Mouse (Mus musculus): Measurements from ENCODE around the gene Abl2.

DNA sequence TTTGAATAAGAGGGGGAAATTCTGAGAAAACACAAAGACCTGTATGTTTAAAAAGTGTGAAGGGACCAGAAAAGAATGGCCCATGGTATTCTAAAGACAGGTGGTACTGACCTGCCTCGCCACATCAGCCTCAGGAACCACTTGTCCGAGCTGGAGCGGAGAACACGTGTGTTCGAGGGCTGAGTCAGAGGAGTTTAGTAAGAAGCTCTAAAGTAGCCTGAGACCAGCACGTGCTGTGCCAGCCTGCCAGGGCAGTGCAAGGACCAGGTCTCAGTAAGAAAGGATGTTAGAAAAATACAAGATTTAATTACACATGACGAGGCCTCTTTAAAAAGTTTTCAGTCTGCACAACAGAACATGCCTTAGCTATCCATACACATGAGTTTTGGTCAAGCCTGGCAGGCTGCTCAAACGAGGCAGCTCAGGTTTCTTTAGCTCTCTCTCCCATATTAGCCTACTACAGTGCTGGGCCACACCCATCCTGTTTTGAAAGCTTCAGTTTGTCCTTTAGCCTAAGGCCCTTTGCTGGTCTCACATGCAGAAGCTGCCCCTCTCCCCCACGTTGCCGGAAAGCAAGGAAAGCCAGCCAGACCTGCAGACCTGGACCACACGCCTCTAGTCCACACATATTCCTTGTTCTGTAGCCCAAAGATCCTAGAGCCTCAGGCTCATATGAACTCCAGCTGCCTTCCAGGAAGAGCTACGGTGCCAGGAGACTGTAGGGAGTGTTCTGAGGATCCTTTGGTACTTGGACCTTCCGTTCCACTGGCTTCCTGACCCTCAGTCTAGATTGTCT is 96.3 kb downstream of the Abl2 start:
- TF ChIP-seq USF1 (IDR thresholded peaks at IDR 0.05; ENCODE audit: low read depth) (no peak), POLR2A (IDR thresholded peaks at IDR 0.05; ENCODE audit: insufficient read length, low read depth) (no peak), TCF12 (IDR thresholded peaks at IDR 0.05; ENCODE audit: insufficient read depth, poor library complexity, severe bottlenecking) (no peak), MAX (IDR thresholded peaks at IDR 0.05; ENCODE audit: low read depth) (no peak), POLR2AphosphoS2 (IDR thresholded peaks at IDR 0.05; ENCODE audit: insufficient read length, low read depth) (peak; percentile 44), SRF (IDR thresholded peaks at IDR 0.05; ENCODE audit: control insufficient read depth, insufficient read length, low read depth) (no peak)
